Mouse (Mus musculus) limb, embryonic 12.5 days (tissue): ENCODE measurements around the gene Ttll11. TPM values are rescaled to one million over a fixed set of nuclear protein-coding genes. Genes with fewer than 3 reads are reported as not detected.

Experiments
- ATAC-seq: fragments of 200-750 bp; cut with Nextera tagmentation; 2 replicates; pipeline ENCODE4 v1.8.0; 2017; ENCODE audit warnings: low read depth, moderate TSS enrichment; ENCODE audit not compliant: insufficient number of reproducible peaks, insufficient read depth, low FRiP score, low TSS enrichment
- H3K27ac ChIP-seq: fragments of 300-500 bp; sonication (generic); 2 replicates; pipeline ENCODE4 v1.5.1; 2016; ENCODE audit warnings: mild to moderate bottlenecking, moderate library complexity
- H3K27me3 ChIP-seq: fragments of 300-500 bp; sonication (generic); 2 replicates; pipeline ENCODE4 v1.6.1; 2016; ENCODE audit warnings: mild to moderate bottlenecking, moderate library complexity
- H3K36me3 ChIP-seq: fragments of 300-500 bp; sonication (generic); 2 replicates; pipeline ENCODE4 v1.6.1; 2016; ENCODE audit warnings: mild to moderate bottlenecking, moderate library complexity
- H3K4me1 ChIP-seq: fragments of 300-500 bp; sonication (generic); replicated peaks from 2 replicates; pipeline ENCODE4 v1.6.1; 2016
- H3K4me2 ChIP-seq: fragments of 300-500 bp; sonication (generic); 2 replicates; pipeline ENCODE4 v1.6.1; 2016; ENCODE audit warnings: mild to moderate bottlenecking, moderate library complexity
- H3K4me3 ChIP-seq: fragments of 300-500 bp; sonication (generic); replicated peaks from 2 replicates; pipeline ENCODE4 v1.5.1; 2016; ENCODE audit warnings: mild to moderate bottlenecking
- H3K9ac ChIP-seq: fragments of 300-500 bp; sonication (generic); replicated peaks from 2 replicates; pipeline ENCODE4 v1.6.1; 2016; ENCODE audit warnings: mild to moderate bottlenecking, moderate library complexity
- H3K9me3 ChIP-seq: fragments of 300-500 bp; sonication (generic); 2 replicates; pipeline ENCODE4 v1.6.1; 2016; ENCODE audit warnings: mild to moderate bottlenecking, moderate library complexity
- WGBS: fragments of 180-500 bp; shearing (Covaris S2); methylation state at CpG from one replicate; pipeline ENCODE4 v1.1.7; 2016; 5-methylcytosine and 5-hydroxymethylcytosine counted together
- polyA plus RNA-seq: library from polyadenylated mRNA; unstranded; fragments of >200 nt; fragmentation: Nextera tagmentation; extraction: Ambion mirVana; gene quantifications from 2 replicates; pipeline ENCODE4 v1.2.1, GENCODE M21; 2016

Ttll11 gene
- polyA plus RNA-seq, 1 experiment from 2014 or later: 1.3 TPM

GRCm38 (mm10) chr2:35852971-35853370 is 126.7 kb downstream of the Ttll11 start:
- Histone ChIP-seq H3K36me3 (no peaks in the 10 kb centered on the region), H3K27me3 (0 out of 2 replicates have a peak, but pooled peaks cover 9% of the 10 kb centered on the region), H3K27ac (no peak overlapping the region), H3K4me3 (no peak overlapping the region), H3K4me1 (peaks cover 39% of the 10 kb centered on the region), H3K9me3 (no peaks in the 10 kb centered on the region), H3K4me2 (no peak overlapping the region), H3K9ac (no peak overlapping the region)
- no peak for ATAC-seq
- WGBS: 74% methylated on average over 4 of the region's 4 CpGs

GRCm38 (mm10) chr2:35852164-35852509 is 127.6 kb downstream of the Ttll11 start:
- no peaks in the 10 kb centered on the region for H3K9me3 ChIP-seq
- no peak overlapping the region for H3K27ac ChIP-seq
- no peaks in the 10 kb centered on the region for H3K36me3 ChIP-seq
- H3K4me3 ChIP-seq: no peak overlapping the region
- H3K9ac ChIP-seq: no peak overlapping the region
- 51% methylated on average over 3 of the region's 3 CpGs for WGBS
- ATAC-seq: no peak; the same call in 1 of the 2 replicates
- H3K4me2 ChIP-seq: peak overlapping the region; percentile 39
- 0 out of 2 replicates have a peak, but pooled peaks cover 9% of the 10 kb centered on the region for H3K27me3 ChIP-seq
- H3K4me1 ChIP-seq: peaks cover 39% of the 10 kb centered on the region

DNA sequence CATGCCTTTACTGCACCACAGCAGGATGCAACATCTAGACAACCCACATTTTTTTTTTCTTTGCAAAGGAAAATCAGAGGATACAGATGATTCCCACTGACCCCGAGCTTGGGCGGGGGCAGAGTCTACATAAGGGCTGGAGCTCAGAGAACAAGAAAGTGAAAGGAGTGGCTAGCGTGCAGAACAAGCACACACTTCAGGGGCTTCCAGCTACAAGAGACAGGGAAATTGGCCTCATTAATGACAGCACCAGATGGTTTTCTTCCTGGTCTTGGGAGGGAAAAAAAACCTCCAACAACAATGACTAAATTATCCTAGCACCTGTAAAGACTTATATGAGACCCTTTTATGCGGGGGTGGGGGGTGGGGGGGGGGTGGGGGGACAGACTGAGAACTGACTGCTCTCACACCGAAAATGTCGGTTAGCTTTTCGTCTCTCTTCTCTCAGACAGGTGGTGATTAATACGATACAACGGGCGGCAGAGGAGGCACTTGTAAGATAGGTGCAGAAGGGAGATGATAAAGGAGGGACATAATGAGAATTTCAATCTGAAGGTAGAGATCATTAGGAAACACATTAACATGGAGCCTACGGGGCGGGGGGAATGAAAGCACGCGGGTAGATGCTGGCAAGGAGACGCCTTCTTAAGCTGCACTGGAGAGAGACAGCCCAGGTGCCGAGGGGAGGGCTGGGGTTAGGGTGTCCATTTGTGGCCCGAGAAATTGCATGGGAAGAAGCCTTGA is 128.1 kb downstream of the Ttll11 start:
- Histone ChIP-seq H3K9me3 (no peaks in the 10 kb centered on the region), H3K27ac (peak overlapping the region; percentile 45; the same call in 1 of the 2 replicates), H3K4me2 (peak overlapping the region; percentile 39)

DNA sequence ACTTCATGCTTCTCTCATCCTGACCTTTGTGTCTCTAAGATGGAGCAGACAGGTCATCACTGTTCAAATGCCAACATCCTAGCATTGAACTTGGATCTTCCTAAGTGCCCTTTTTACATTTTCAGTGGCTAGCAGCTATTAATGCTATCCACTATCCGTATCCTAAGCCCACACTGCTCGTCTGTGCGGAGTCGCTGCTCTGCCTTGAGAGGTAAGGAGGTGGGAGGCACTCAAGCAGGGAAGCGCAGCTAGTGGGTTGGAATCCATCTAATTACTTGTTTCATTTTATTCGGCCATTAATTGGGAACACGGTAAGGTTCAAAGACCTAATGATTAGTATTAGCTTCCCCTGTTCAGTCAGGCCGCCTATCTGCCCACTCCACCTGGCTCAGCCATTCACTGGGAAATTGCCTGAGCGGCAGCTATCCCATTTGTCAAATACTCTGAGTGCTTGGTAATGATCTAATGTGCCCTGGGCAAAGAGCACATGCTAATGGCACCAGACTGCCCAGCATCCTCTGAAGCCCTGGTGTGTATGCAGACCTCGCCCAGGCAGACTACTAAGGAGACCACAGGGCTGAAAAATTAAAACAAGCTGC is 130.0 kb downstream of the Ttll11 start:
- no peak for ATAC-seq
- no peak overlapping the region for H3K9ac ChIP-seq
- no peaks in the 10 kb centered on the region for H3K36me3 ChIP-seq
- H3K4me1 ChIP-seq: peaks cover 54% of the 10 kb centered on the region
- no peak overlapping the region for H3K4me3 ChIP-seq
- H3K27ac ChIP-seq: no peak overlapping the region
- WGBS: 24% methylated on average over 10 of the region's 10 CpGs
- no peak overlapping the region for H3K4me2 ChIP-seq
- H3K27me3 ChIP-seq: peaks cover 9% of the 10 kb centered on the region; the same call in 1 of the 2 replicates
- no peaks in the 10 kb centered on the region for H3K9me3 ChIP-seq

More for the DNA sequence above, 128.1 kb downstream of the Ttll11 start:
- no peak overlapping the region for H3K9ac ChIP-seq
- no peak overlapping the region for H3K4me3 ChIP-seq
- no peak for ATAC-seq
- peaks cover 39% of the 10 kb centered on the region for H3K4me1 ChIP-seq
- H3K27me3 ChIP-seq: peaks cover 9% of the 10 kb centered on the region; the same call in 1 of the 2 replicates
- 11% methylated on average over 17 of the region's 17 CpGs for WGBS
- no peaks in the 10 kb centered on the region for H3K36me3 ChIP-seq

DNA sequence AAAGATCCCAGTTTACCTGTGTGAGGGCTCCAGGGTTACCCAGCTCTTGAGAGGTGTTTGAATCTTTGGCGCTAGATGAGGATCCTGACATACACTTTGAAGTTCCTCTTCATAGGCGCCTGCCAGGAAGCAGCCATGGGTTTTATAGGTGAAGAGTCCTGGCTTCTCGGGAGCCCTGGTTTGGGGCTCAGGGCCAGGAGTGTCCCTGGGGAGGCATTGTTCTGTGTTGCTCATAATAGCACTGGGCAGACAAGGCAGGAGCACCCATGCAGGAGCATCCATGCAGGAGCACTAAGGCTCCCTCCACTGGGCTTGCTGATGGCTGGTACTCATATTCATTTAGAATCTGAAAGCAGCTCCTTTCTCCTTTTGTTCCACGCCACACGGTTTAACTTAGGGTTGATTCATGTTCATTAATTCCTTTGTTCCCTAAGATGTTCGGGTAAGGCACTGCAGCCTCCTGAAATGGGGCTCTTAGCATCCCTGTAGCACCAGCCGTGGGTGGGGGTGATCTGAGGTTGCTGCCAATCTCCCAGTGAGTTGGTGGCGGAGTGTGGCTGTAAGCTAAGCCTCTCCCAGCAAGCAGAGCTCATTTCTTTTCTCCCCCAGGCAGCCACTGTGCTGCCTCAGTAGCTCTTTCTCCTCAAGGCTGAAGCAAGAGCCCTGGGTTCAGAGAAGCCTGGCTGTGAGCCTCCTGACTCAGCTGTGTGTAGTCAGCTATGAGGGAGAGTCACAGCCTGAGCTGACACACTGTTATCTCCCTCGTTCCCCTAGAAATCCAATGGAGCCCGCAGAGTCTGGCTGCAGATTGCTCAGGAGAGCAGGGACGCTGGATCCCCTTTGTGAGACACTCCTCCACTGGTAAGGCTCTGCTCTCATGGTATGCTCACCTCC is 133.9 kb downstream of the Ttll11 start:
- peaks cover 63% of the 10 kb centered on the region for H3K4me1 ChIP-seq

GRCm38 (mm10) chr2:35843896-35844690 is 135.6 kb downstream of the Ttll11 start:
- H3K27me3 ChIP-seq: no peaks in the 10 kb centered on the region; the same call in 1 of the 2 replicates
- no peaks in the 10 kb centered on the region for H3K36me3 ChIP-seq
- H3K4me2 ChIP-seq: 0 out of 2 replicates have a peak overlapping the region, but pooled peaks have one; percentile 14
- no peak overlapping the region for H3K9ac ChIP-seq
- no peak overlapping the region for H3K4me3 ChIP-seq
- peaks cover 53% of the 10 kb centered on the region for H3K4me1 ChIP-seq
- peak overlapping the region; percentile 24; the same call in 1 of the 2 replicates for H3K27ac ChIP-seq
- ATAC-seq: peak; percentile 58; the same call in 1 of the 2 replicates
- 9% methylated on average over 13 of the region's 13 CpGs for WGBS
- H3K9me3 ChIP-seq: no peaks in the 10 kb centered on the region

More for the DNA sequence above, 133.9 kb downstream of the Ttll11 start:
- H3K27me3 ChIP-seq: peaks cover 9% of the 10 kb centered on the region; the same call in 1 of the 2 replicates
- no peaks in the 10 kb centered on the region for H3K9me3 ChIP-seq
- ATAC-seq: no peak
- 43% methylated on average over 11 of the region's 11 CpGs for WGBS
- no peak overlapping the region for H3K4me2 ChIP-seq
- no peak overlapping the region for H3K27ac ChIP-seq
- H3K36me3 ChIP-seq: no peaks in the 10 kb centered on the region
- no peak overlapping the region for H3K4me3 ChIP-seq
- no peak overlapping the region for H3K9ac ChIP-seq

- Histone ChIP-seq H3K27me3 (no peaks in the 10 kb centered on the region; the same call in 1 of the 2 replicates), H3K4me1 (peaks cover 52% of the 10 kb centered on the region), H3K4me2 (no peak overlapping the region), H3K9me3 (no peaks in the 10 kb centered on the region), H3K4me3 (no peak overlapping the region), H3K27ac (no peak overlapping the region), H3K36me3 (no peaks in the 10 kb centered on the region), H3K9ac (no peak overlapping the region)
- no peak for ATAC-seq
- 76% methylated on average over 16 of the region's 16 CpGs for WGBS
These were observed 136.8 kb downstream of the Ttll11 start for GRCm38 (mm10) chr2:35842780-35843474.

GRCm38 (mm10) chr2:35841841-35842420 is 137.8 kb downstream of the Ttll11 start:
- H3K4me3 ChIP-seq: no peak overlapping the region
- H3K36me3 ChIP-seq: no peaks in the 10 kb centered on the region
- WGBS: 54% methylated on average over 4 of the region's 4 CpGs
- no peak overlapping the region for H3K9ac ChIP-seq
- no peaks in the 10 kb centered on the region; the same call in 1 of the 2 replicates for H3K27me3 ChIP-seq
- H3K4me2 ChIP-seq: 0 out of 2 replicates have a peak overlapping the region, but pooled peaks have one; percentile 26
- H3K9me3 ChIP-seq: peaks cover 6% of the 10 kb centered on the region; the same call in 1 of the 2 replicates
- no peak for ATAC-seq
- peaks cover 52% of the 10 kb centered on the region for H3K4me1 ChIP-seq
- H3K27ac ChIP-seq: peak overlapping the region; percentile 45

DNA sequence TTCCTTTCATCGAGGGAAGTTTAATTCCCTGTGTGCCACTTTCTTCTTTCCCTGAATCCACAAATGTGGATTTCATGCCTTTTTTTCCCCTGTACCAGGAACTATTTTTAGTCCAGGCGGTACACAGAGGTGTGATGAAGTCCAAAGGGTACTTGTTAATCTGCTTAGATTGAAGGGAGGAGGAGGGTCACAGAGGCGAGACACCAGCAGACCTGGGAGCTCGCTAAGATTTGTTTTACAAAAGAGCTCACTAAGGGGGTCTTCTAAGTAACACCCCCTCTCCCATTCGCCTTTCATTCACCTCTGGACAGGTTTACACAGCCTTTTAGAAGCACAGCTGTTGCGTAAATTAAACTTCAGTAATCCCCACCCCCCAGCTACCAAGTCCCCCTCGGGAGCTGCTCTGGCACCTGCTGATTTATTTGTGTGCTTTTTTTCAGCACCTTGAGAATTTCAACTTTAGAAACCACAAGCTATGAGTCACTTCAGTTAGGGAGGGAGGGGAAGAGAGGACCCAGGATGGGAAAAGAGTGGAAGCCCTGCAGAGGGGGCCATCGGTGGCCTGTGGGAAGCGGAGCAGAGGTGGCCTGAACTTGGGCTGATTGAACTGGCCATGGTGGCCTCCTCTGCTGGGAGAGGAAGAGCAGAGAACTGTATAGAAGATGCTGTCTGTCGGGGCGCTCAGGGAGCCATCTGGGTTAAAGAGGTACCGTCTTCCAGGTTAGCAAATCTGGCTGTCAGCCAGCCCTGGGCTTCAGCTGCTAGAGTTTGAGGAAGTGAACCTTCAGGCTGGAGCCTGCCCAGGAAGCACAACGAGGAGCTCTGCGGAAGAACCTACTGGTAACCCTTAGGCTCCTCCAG is 138.5 kb downstream of the Ttll11 start:
- H3K4me3 ChIP-seq: no peak overlapping the region
- H3K4me1 ChIP-seq: peaks cover 52% of the 10 kb centered on the region
- no peak overlapping the region for H3K9ac ChIP-seq
- H3K9me3 ChIP-seq: peaks cover 13% of the 10 kb centered on the region; the same call in 1 of the 2 replicates
- H3K27ac ChIP-seq: peak overlapping the region; percentile 45
- H3K27me3 ChIP-seq: no peaks in the 10 kb centered on the region
- WGBS: 14% methylated on average over 14 of the region's 14 CpGs
- no peaks in the 10 kb centered on the region for H3K36me3 ChIP-seq
- peak overlapping the region; percentile 26; the same call in 1 of the 2 replicates for H3K4me2 ChIP-seq
- ATAC-seq: no peak; the same call in 1 of the 2 replicates
